Mouse (Mus musculus): ENCODE measurements around the gene Art3.

Art3 gene

GRCm38 (mm10) chr5:92424126-92424525 lies 92.5 kb downstream of the Art3 start:
- no peak for DNase-seq (ENCODE audit: low spot score)

- no peak for DNase-seq (ENCODE audit: low spot score)
Observed at GRCm38 (mm10) chr5:92430723-92431122, 99.1 kb downstream of the Art3 start.

GRCm38 (mm10) chr5:92431611-92432010 lies 100.0 kb downstream of the Art3 start:
- DNase-seq (ENCODE audit: low spot score) = no peak

GRCm38 (mm10) chr5:92434070-92434469 lies 102.4 kb downstream of the Art3 start:
- DNase-seq (ENCODE audit: low spot score) = no peak

- DNase-seq (ENCODE audit: low spot score) = peak; percentile 7
Observed at GRCm38 (mm10) chr5:92434571-92434985, 103.0 kb downstream of the Art3 start.

- DNase-seq (ENCODE audit: low spot score) = peak; percentile 92
Observed at GRCm38 (mm10) chr5:92435025-92435584, 103.5 kb downstream of the Art3 start, which contains the start of gene Nup54. TSS of gene Nup54 (minus strand) at chr5:92435219.

- DNase-seq (ENCODE audit: low spot score) = no peak
Observed at GRCm38 (mm10) chr5:92438540-92438939, 106.9 kb downstream of the Art3 start.

- no peak for DNase-seq (ENCODE audit: low spot score)
Observed at GRCm38 (mm10) chr5:92441494-92441893, 109.9 kb downstream of the Art3 start.

GRCm38 (mm10) chr5:92442914-92443313 lies 111.3 kb downstream of the Art3 start:
- no peak for DNase-seq (ENCODE audit: low spot score)

- no peak for DNase-seq (ENCODE audit: low spot score)
Observed at GRCm38 (mm10) chr5:92445016-92445415, 113.4 kb downstream of the Art3 start.

GRCm38 (mm10) chr5:92446736-92447135 lies 115.1 kb downstream of the Art3 start:
- DNase-seq (ENCODE audit: low spot score) = no peak

- DNase-seq (ENCODE audit: low spot score) = no peak
Observed at GRCm38 (mm10) chr5:92452876-92453275, 121.2 kb downstream of the Art3 start.

- no peak for DNase-seq (ENCODE audit: low spot score)
Observed at GRCm38 (mm10) chr5:92457410-92457809, 125.8 kb downstream of the Art3 start.

GRCm38 (mm10) chr5:92458726-92459125 lies 127.1 kb downstream of the Art3 start:
- DNase-seq (ENCODE audit: low spot score) = no peak

- DNase-seq (ENCODE audit: low spot score) = peak; percentile 46
Observed at GRCm38 (mm10) chr5:92461321-92461720, 129.7 kb downstream of the Art3 start.
